Mouse (Mus musculus) adrenal gland, postnatal 4 days (tissue): ENCODE measurements around the gene Gclm. TPM values are rescaled to one million over a fixed set of nuclear protein-coding genes. Genes with fewer than 3 reads are reported as not detected.
"Not testable (repeated sequence)": the region's sequence is repeated elsewhere in the genome, so short reads cannot be mapped to it uniquely, and the experiment has no call there.

Experiments used
- DNase-seq, 2 experiments: peaks; one replicate each; pipeline ENCODE4 v3.0.0; 2021 to 2022; ENCODE audit warnings: low spot score in 2 of 2, mixed read lengths in 2 of 2
- long read RNA-seq, 2 experiments: library from polyadenylated mRNA; stranded (forward); transcript quantifications; one replicate each; pipeline ENCODE4 v2.0.0; 2021
- total RNA-seq, 2 experiments: library from RNA; stranded (reverse); gene quantifications; 2 replicates each; pipeline ENCODE4 v1.2.3; 2021

Gene Gclm
- total RNA-seq, result 10 to 100 TPM; 74.6 to 88.1 TPM
- long read RNA-seq, experiment 1, full-length matches to known transcripts, result 32 of 34 reads
- long read RNA-seq, experiment 1, partial matches to known transcripts, result 0 of 34 reads
- long read RNA-seq, experiment 1, other reads (novel, unspliced or antisense), result 2 of 34 reads
- long read RNA-seq, experiment 2, full-length matches to known transcripts, result 92 of 104 reads
- long read RNA-seq, experiment 2, partial matches to known transcripts, result 3 of 104 reads
- long read RNA-seq, experiment 2, other reads (novel, unspliced or antisense), result 9 of 104 reads

DNA sequence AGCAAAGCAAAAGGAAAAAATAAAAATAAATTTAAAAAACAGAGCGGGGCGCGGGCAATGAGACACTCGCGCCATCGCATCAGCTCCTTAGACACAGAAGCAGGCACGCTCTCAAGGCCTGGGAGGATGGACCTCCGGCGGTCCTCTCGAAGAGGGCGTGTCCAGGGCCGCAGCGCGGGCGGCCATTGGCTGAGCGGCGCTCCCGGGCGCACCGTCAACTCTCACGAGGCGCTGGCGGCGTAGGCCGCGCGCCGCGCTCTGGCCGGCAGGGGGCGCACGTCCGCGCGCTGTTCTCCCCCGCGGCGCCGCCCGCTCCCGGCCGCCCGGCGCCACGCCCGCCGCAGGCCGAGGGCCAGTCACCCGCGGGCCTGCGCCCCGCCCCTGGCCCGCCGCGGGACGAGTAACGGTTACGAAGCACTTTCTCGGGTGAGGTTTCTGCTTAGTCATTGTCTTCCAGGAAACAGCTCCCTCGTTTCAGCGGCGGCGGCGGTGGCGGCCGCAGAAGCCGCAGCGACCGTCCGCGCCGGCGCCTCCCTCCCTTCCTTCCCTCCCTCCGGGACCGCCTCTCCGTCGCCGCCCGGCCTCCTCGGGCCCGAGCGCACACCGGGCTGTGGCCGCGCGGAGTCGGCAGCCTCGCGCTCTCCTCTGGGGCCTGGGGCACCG, at the start of gene Gclm:
TSS of gene Gclm (plus strand) at position 343 of the 663 bp plus-strand sequence.
- peak; percentile 78 to 81 for DNase-seq

DNA sequence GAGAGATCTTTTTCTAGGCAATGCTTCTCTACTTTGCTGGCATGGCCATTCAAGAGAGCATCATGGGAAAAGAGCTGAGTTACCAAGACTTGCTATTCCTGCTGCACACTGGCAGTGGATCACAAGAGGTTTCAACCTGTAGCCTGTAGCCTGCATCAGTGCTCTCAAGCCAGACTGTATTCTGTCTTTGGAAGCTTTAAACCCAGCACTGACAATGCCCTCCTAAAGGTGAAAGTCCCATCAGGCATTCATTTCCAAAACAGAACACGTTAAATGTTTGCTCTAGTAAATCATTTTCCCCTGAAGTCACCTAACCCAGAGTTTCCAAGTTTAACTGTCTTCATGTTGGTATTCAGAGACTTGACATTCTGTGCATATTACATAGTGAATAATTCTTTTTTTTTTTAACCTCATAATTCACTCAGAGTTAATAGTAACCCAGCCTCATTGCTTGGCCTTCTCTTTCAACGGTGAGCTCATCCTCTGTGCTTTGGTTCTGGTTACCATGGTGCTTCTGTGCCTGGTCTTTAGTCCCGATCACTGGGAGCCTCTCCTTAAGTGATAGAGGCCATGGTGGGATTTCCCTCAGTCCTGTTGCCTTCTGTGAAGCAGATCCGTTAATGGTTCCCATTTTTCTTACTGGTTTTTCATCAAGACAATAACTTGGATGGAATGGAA, 48.6 kb upstream of the Gclm start:
- no peak for DNase-seq

DNA sequence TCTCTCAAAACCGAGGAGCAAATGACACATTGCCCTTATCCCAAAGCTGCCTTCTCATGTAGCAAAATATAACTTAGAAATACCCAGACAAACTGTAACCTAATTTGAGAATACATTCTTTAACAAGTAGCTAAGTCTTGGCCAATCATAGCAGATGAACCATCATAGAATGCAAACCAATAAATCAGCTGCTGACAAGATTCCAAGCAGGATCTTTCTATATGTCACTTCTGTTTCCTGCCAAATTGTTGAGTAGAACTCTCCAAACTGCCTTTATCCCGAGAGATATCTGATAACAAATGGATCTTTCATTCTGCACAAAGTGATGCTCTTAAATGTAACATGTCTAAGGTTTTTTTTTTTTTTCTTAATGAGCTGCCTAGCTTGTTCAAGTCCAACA, 46.8 kb upstream of the Gclm start:
- no peak for DNase-seq

DNA sequence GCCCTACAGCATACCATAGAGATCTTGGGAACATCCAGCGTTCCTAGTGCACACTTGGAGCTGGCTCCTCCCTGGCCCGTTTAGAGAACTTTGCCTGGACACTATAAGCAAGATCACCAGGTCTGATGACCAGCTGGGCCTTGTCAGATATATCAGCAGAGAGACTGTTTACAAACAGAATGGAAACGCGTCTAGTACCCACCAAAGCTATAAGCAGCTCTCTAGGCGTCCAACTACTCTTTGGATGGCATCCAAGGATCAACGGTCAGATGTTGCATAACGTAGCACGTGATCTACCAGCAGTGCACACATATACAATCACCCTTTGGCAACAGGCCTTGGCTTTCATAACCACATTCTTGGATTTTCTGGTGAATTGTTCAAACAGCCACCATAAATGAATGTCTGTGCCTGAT, 46.4 kb upstream of the Gclm start:
- DNase-seq, result peak in 1 of 2 experiments; percentile 28

DNA sequence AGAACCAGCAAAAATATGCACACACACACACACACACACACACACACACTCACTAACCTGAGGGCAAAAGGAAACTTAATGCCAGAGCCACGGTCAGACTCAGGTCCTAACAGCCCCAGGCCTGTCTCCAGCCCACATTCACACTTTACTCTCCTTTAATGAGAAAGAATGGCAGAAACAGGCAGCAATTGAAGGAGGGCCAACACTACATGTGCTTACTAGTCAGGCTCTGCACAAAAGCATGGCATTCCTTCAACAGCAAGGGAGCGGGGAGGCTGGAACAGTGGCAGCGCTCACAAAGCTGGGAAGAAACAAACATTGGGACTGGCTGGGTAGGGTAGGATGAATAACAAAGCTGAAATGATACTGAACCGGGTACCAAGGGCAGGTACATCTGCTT, 45.8 kb upstream of the Gclm start:
- DNase-seq, result no peak

DNA sequence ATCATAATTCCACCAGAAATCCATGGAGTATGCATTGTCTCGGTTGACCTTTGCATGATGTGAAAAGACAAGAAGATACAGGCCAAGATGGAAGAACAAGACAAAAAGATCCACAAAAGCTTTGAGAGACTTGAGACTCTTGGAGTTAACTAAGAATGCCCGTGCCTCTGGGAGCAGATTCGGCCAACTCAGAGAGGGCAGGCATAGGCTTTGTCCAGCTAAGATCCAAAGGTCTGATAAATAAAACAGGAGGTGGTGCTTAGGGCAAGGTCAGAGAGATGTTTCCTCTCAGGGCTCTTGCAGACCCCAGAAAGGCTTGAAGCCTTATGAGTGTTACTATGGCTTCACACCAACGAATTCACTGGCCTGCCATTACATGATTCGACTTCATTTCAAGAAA, 45.3 kb upstream of the Gclm start:
- no peak for DNase-seq

DNA sequence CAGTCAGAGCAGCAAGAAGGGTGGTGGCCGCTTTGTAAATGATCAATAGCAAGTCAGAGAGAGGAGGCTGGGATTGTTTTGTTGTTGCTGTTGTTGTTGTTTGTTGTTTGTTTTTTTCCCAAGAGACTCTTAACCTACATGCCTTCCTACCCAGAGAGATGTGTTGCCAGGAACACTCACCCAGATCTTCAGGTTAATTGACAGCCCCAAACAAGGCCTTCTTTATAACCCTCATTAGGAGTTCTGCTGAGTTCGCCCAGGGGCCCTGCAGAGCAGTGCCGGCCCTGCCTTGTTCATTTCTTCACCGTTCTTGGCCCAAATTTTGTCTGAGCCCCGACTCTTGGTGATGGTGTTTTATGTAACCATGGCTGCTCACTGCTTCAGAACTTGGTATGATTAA, 44.9 kb upstream of the Gclm start:
- no peak for DNase-seq

DNA sequence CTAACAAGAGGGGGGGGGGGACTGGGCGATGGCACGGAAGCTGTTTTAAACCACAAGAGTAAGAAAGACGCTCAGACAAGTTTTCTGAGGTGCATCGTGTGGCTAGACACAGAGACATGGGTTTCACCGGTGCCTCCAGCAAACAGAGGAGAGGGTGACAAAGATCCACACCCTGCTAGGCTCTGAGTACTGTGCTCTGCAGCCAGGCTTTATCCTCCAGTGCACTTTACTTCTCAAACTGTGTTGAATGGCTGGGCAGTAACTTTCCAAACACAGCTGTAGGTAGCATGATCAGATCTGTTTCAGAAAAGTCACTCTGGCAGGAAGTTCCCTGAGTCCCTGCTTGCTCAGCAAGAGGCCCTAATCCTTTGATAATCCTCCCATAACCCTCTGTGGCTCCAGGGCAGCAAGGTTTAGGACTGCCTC, 43.0 kb upstream of the Gclm start:
- no peak for DNase-seq

DNA sequence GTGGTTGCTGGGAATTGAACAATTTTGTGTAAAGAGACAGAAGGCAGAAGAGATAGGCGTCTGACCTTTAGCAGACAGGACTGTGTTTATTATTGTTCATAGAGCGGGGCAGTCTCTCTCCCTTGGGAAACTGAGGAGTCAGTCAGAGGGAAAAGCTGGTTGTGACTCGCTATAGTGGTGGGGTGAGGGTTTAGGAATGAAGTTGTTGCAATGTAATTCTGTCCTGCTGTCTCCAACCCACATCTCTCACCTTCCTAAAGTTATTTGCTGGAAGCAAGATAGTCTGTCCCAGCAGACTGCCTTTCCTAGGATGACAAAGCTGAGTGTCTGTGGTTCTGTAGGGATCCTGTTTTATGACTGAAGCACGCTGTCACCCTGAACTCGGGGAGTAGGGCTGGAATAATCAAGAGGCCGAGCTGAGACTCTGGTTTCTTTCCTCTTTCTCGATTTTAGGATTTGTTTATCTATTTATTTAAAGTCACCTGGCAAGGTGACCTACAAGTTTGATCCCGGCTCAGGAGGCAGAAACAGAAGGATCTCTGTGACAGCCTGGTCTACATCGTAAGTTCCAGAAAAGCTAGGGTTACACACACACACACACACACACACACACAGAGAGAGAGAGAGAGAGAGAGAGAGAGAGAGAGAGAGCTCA, 41.6 kb upstream of the Gclm start:
- no peak for DNase-seq

DNA sequence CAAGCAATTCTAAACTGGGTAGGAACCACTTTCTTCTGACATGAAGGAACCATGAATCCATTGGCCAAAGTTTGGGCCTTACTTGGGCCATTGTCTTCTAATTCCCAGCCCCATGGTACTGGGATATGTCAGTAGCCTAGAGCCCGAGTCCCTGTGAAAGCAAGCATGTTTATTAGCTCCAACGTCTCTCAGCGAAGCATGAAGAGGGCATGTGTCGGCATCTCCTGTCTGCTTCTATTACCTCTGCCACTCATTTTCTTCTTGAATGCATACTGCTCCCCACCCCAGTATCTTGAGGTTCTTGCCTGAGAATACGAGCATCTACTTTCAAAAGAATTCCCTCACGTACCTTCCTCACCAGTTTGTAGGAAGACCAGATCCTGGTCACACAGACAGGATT, 39.6 kb upstream of the Gclm start:
- DNase-seq, result no peak

DNA sequence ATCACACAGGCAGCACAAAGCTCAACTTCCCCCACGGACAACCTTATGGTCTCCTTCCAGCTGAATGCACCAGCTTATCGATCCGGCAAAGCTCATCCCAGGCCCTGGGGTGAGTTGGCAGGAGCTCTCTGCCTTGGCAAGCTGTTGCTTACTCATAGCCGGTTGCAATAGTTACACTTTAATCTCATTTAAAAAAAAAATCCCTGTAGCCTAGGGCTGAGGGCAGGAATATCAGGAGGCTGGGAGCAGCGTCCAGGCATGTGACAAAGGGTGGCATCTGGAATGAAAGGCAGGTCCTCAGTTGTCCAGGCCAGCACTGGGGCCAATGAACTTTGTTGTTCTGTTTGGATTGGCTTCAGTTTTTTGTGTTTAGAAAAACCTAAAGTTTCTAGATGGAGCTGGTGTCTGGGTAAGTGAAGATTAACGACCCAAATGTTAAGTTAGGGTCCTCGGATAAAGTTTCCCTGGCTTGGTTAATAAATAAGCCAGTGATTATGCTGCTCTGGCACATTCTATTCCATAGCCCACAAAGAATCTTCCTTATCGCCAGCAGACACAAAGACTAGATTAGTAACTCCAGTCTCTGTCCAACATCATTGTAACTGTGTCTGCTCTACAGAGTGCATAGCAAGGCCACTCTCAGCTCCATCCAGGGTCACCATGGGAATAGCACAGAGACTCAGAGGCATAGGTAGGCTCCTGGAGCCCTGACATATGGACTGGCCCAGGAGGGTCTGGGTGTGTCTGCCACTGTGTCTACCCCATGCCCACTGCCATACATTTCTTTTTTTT, 38.9 kb upstream of the Gclm start:
- DNase-seq, result no peak

DNA sequence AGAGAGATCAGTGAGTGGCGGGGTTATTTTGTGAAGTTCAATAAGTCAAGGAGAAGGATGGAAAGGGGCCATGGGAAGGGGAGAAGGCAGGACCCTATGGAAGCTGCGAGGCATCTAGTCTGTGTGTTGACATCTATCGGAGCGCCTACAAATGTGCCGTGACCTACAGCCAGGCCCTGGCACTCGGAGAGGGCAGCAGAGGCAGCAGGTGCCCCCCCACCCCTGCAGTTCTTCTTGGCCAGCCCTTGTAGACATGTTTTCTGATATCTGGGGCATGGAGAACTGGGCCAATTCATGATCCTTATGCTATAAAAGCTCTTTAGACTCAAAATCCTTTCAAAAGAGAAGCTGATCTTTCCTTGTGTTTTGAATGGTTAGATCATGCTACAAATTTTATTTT, 37.6 kb upstream of the Gclm start:
- DNase-seq, result no peak

DNA sequence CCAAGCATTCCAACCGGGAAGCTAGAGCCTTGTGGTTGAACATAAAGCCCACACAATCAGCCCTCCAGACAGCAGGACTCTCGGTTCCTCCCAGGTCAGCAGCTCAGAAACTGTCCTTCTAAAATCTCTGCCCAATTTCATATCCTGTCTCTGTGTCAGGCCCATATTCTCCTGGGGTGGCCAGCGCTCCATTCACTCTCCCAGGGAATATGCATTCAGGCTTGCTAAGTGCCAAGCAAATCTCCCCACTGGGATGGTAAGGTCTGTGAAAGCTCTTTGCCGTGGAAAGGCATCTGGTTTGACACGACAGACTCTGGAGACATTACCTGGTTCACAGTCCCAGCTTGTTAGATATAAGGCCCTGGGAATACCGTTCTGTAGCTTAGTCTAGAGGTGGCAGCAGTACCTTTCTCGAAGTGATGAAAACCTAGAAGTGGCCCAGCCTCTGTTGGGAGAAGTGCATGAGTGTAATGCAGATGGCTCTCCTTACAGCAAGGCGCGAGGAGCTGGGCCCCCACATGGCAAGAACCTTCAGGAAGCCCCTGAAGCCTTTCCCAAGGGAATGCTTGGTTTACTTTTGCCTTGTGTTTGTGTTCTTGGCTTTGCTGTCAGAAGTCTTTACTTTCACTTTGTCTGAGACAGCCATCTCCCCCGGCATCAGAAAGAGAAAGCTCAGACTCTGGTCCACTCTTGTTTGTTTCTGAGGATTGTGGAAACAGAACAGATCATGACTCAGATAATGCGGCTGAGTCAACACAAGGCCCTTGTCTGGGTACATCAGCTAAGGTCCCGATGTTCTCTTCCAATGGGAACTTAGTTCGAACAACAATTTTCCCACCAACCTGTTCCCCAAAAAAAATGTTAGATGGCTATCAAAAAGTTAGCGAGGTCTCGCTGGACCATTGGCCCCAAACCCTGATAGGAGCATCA, 36.8 kb upstream of the Gclm start:
- no peak for DNase-seq

DNA sequence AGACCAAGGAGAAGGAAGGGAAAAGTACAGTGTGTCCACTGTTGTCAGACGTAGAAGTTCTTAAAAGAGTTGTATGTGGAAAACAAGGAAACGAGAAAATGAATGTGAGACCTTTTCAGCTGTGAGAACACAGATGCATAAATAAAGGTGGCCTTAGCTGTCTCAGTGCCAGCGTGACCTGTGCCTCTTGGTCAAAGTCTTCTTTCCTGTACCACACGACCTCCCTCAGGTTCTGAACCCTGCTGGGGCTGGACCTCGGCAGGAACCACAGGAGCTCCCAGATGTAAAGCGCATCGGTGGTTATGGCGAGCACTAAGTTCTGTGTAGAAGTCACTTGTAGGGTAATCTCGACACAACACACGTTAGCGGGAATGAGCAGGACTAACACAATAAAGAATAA, 35.8 kb upstream of the Gclm start:
- no peak for DNase-seq

DNA sequence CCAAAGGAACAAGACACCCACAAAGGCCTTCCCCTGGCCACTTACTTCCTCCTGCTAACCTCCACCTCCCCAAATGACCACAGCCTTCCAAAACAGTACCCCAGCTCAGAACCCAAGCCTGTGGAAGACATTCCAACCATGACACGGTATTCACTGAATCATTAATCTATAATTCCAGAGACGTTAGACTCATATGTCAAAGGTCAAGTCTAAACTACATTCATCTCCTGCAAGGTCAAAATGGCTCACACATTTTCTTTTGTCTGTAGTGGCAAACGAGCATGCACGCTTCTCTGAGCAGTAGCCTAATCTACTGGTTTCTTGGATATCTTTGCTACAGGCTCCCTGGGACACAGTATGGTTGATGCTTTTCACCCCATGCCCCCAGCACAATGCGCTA, 34.9 kb upstream of the Gclm start:
- no peak for DNase-seq

DNA sequence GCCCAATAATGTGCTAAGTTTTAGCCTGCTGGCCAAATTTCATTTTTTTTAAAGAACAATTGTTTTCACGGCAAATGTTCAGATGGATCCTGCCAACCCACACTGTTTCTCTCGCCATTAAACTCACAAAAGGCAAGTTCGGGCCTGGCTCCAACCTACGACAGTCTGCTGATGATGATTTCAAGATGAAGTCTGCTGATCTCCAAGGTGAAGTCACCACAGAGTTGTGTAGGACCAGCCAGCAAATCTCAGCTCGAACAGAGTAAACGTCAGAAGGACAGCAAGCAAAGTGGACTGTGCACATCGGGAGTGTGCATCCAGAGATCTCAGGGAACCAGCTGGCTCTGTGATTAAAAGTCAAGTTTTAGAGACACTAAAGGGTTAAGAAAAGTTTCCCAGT, 34.5 kb upstream of the Gclm start:
- no peak for DNase-seq

DNA sequence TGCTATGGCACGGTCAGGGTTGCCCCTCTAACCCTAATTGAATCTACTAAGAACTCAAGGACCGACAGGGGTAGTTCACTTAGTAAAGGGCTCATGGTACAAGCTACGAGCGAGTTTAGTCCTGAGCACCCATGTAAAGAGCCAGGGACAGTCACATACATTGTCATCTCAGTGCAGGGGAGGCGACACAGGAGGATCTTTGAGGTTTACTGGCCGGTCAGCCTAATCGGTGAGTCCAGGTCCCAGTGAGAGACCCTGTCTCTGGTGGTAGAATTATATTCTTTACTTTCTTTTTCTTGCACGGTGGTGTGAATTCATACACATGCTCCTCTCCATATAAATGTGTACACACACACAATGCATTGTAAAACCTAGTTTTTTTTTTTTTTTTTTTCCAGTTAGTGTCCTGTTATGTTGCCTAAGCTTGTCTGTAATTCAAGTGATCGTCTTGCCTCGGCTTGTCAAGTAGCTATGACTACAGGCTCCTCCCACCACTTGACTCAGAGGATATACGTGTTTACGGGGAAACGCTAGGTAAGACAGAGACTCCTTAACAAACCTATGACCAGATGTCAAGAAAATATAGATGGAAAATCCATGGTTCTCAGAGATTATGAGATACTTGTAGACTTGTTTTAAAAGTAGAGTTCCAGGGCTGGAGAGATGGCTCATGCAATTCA, 33.8 kb upstream of the Gclm start:
- no peak for DNase-seq

DNA sequence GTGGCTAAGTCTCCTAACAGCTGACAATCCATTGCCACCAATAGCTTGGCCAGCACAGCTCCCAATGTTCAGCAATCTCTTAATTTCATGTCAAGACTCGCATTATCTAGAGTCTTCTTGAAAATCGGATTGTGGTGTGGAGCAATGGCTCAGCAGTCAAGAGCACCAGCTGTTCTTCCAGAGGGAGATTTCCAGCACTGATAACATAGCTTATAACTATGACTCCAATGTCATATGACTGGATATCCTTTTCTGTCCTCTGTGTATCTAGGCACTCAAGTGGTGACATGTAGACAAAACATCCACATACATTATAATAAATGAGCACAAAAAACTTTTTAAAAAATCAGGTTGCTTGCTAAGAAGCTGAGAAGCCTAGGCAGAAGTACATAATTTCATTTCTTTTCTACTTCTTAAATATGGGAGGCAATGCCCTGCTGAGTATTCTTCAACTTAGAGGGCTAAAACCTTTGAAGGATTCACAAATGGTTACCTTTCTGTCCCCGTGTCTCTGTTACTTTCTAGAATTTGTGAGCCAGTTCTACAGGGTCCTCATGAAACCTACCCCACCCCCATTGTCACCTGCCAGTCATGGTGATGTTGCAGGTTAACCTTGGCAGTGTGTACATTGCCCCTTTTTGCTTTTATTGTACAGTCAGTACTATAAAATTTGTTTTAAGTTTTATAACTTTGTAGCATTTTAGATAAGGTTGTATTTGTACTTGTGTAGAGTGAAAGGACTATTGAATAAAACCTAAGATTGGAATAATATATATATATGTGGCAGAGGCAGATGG, 23.9 kb upstream of the Gclm start:
- no peak for DNase-seq

DNA sequence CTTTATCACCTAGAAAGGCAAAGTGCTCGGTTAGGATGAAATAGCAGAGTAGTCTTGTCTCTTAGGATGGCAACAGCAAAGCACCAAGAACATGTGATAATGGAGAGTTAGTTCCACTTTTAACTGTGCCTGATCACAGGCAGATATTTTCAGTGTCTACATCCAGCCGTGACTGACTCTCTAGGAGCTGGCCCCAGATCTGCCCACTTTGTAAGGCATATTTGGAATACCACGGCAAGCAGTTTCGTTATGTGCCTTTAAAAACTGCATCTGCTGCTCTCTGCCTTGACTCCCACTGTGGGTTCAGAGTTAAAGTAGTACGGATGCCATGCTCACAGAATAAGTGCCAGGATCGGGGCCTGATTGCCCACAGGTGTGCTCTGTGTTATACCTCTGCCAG, 18.4 kb upstream of the Gclm start:
- not testable (repeated sequence) for DNase-seq
